Mouse (Mus musculus) cerebellum, postnatal 36 days (tissue): ENCODE measurements around the gene Ubtd2.

Source experiments
- DNase-seq, 2 experiments: peaks; one replicate each; pipeline ENCODE4 v3.0.0; 2021 to 2022; ENCODE audit warnings: mixed read lengths in 2 of 2

Gene Ubtd2

GRCm38 (mm10) chr11:32521246-32521645, 66.1 kb downstream of the Ubtd2 start:
- no peak for DNase-seq

GRCm38 (mm10) chr11:32524122-32524920, 69.2 kb downstream of the Ubtd2 start:
- DNase-seq, result no peak

- DNase-seq, result no peak
Measured at GRCm38 (mm10) chr11:32527006-32527405, 71.8 kb downstream of the Ubtd2 start.

DNA sequence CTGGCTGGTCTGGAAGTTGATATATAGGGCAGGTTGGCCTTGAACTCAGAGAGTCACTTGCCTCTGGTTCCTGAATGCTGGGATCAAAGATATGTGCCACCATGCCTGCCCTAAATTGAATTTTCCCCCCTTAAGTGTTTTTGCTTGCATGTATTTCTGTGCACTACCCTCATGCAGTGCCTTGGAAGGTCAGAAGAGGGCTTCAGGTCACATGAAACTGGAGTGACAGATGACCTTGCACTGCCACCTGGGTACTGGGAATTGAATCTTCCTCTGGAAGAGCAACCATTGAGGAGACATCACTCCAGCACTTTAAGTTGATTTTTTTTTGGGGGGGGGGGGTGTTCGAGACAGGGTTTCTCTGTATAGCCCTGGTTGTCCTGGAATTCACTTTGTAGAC, 75.0 kb downstream of the Ubtd2 start:
- DNase-seq, result no peak

DNA sequence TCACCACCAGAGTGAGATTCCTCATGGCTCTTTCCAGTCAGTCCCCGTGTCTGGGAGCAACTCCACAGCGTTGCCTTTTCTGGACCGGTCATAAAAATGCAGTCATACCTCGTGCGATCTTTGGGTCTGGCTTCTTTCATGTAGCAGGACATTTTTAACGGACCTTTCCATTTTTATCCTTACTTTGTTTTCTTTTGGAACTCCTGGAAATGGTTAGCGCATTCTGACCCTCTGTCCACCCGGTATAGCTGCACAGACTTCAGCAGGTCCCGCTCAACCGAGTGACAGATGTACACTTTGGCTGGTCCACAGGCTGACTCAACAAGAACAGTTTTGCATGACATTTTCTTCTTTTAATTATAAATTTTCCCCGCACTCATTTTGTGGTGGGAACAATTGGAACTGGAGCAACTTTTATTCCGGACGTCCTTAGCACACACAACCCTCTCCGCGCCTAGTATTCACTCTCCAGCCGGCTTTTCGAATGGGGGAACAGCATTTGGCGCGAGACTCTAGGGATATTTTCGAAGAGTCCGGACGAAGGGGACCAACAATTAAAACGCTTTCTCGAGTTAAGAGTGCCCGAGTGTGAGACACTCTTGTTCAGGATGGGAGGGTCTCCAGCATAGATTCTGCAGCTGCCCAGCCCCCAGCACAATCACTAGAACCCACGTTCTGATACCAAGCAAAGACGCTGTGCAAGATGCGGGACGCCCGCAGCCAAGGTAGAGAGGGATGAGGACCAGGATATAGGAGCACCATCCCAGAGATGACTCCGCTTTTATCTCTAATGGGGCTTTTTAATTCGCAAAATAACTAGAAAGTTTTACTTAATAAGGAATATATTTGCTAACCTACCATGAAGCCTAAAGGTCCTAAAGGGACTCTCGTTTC, 76.9 kb downstream of the Ubtd2 start, which contains the start of gene Efcab9:
Efcab9 (minus strand) TSS at position 211 of the 894 bp plus-strand sequence.
- no peak for DNase-seq

DNA sequence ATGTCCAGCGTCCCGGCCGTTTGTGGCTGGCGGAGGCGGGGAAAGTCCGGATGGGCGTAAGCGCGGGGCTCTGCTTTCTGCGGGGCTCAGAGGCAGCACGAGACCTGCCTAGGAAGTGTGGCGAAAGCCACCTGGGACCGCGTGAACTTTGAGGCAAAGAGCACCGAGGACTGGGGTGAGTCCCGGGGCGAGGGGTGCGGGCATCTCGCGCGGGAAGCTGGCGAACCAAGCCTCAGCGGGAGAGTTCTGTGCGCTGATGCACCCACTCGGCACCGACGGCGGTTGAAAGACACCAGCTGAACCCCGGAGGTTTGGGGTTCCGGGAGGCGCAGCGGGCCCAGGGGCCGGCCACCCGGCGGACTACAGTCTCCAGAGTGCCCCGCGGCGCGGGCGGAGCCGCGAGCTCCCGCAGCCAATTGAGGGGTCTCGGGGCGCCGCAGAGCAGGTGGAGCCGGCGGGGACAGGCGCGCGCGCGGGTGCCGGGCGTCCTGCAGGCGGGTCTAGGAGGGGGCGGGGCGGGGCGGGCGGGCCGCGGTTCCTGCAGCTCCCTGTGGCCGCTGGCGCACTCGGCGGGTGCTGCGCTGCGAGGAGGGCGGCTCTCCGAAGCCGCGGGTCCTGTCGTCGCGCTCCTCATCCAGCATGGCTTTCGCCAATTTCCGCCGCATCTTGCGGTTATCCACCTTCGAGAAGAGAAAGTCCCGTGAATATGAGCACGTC, 77.8 kb downstream of the Ubtd2 start, which contains the start of gene Stk10:
Stk10 (plus strand) TSS at position 541 of the 717 bp plus-strand sequence.
- DNase-seq, result peak; percentile 83 to 90

DNA sequence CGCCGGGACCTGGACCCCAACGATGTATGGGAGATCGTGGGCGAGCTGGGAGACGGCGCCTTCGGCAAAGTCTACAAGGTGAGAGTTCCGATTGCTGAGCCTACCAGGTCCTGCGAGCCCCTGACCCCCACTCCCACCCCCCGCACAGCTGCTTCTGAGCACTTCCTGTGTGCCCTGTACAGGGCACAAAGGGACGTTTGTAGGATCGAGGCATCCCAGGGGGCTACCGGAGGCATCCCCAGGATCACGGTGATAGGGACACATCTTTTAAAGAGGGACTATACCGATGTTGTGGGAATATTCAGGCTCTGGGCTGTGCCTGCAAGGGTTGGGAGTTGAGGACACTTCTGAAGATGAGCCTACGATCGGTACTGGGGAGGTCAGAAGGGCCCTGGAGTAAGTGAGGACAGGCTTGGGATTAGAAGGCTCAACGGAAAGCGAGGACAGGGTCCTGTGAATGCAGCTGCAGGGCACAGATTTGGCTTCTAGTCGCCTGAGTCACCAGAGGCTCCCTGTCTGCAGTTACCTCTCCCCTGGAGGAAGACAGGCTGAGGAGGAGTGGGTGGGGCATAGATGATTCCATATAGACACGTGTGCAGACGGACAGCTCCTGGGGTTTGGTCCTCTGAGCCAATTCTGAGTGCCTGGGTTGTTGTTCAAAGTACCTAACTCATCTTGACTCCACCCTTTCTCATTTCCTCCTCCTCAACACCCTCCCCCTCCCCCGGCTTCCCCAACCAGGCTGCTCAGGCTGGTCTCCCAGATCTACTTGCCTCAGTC, 78.5 kb downstream of the Ubtd2 start:
- peak; percentile 39 to 47 for DNase-seq

- no peak for DNase-seq
Measured at GRCm38 (mm10) chr11:32534453-32535075, 79.4 kb downstream of the Ubtd2 start.

- DNase-seq, result no peak
Measured at GRCm38 (mm10) chr11:32535646-32536045, 80.5 kb downstream of the Ubtd2 start.

GRCm38 (mm10) chr11:32536954-32537353, 81.8 kb downstream of the Ubtd2 start:
- no peak for DNase-seq

- DNase-seq, result no peak
Measured at GRCm38 (mm10) chr11:32538435-32538834, 83.3 kb downstream of the Ubtd2 start.

DNA sequence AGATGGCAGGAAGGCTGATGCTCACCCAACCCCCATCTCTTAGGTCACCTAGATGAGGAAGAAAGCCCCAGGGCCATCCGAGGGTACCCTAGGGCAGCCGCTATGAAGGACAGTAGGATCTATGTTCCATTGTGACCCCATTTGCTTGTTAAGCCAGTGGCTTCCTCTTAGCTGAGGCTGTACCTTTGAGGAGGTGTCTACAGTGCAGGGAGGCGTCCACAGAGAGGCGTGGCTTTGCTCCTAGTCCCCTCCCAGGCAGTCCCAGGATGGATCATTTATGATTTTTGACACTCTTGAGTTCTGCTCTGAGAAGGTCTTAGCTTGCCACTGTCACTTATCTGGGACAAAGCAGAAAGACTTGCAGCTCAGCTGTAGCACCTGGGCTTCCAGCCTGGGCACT, 83.7 kb downstream of the Ubtd2 start:
- DNase-seq, result no peak

- DNase-seq, result no peak
Measured at GRCm38 (mm10) chr11:32539717-32540116, 84.5 kb downstream of the Ubtd2 start.

GRCm38 (mm10) chr11:32540463-32540862, 85.3 kb downstream of the Ubtd2 start:
- no peak for DNase-seq

- DNase-seq, result no peak
Measured at GRCm38 (mm10) chr11:32542181-32542580, 87.0 kb downstream of the Ubtd2 start.

DNA sequence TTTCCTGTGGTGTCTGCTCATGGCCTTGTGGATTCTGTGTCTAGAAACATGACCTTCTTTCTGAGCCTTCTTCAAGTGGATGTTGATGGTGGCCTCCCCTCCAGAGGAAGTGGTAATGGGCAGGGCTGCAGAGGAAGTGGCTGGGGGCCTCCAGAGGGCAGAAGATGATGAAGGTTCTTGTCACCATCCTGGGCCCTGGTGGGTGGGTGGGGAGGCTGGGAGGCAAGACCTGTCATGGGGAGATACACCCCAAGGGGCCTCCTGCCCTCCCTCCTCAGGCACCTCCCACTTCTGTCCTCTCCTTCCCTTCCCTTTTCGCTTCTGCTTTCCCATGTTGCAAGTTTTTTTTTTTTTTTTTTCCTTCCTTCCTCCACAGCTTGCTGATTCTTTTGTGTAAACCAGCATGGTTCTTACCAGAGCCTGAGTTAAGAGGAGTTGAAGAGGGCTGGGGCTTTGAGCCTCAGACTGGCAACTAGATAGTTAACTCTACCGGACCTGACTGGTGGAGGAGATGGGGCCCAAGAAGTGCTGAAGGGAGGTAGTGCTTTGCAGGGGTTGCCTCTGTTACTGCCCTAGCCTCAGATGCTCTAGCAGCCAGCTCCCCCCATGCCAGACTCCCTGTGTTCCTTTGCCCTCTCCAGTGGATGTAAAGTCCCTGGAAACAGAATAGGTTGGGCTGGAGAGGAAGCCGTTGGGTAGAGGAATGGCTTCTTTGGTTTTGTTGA, 87.7 kb downstream of the Ubtd2 start:
- DNase-seq, result no peak

GRCm38 (mm10) chr11:32544041-32544440, 88.9 kb downstream of the Ubtd2 start:
- DNase-seq, result no peak

DNA sequence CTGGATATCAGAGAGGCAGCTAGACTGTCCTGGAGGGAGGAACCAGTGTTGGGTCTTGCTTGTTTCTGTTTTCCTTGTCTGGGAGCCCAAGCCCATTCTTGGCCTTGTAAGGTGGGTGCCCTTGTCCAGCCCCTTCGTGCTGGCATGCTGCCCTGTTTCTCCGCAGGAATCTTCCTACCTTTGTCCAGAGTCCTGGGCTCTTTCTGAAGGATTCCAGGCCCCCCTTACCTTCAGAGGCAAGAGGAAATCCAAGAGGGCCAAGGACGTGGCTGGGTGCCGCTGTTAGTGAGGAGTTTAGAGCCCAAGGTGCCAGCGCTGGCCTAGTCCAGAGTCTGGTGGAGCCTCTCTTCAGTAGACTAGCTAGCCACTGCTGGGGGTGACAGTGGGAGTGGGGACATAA, 89.3 kb downstream of the Ubtd2 start:
- DNase-seq, result no peak

GRCm38 (mm10) chr11:32545605-32546004, 90.4 kb downstream of the Ubtd2 start:
- no peak for DNase-seq

DNA sequence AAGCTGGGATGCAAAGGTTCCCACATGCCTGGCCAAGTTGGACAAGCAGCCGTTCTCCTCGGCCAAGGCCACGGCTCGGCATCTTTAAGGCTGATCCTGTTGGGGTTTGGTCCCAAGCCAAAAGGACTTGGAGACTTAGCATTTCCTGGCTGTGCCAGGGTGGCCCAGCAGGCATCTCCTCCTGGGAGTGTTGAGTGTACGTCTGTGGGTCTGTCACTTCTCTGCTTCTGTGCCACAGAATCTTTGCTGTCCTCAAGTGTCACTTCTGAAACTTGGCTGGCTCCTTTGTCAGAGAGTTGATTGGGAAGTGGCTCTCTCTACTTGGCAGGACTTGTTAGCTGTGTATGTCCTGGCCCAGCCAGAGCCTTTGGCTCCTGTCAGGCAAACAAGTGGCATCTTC, 91.3 kb downstream of the Ubtd2 start:
- DNase-seq, result peak; percentile 71 to 81

DNA sequence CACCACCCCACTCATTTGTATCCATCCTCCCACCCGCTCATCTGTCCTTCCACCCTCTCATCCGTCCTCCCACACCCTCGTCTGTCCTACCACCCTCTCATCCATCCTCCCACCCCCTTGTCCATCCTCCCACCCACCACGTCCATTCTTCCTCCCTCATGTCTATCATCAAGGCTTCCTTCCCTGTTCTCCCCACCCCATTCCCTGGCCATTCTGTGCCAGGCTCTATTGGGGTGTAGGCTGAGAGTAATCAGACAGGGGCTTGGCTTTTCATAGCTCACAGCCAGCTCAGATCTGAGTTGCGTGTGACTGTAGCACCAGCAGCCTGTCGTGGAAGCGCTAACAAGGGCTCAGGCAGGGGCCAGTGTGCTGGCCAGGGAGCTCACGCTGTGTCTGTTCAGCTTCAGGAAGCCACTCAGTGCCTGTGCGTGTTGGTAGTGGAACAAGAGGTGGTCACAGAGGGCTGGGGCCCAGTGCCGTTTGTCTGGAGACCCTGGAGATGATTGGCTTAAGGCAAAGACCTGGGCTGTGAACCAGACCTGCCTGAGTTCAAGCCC, 92.3 kb downstream of the Ubtd2 start:
- no peak for DNase-seq
